Mouse (Mus musculus) left cerebral cortex, postnatal 10 days (tissue): ENCODE data around the gene Me3. TPM values are rescaled to one million over a fixed set of nuclear protein-coding genes. Genes with fewer than 3 reads are reported as not detected.
A peak's percentile ranks its signal among the peaks of the same experiment; 100 is the strongest.

Source experiments
- DNase-seq, 2 experiments: peaks; one replicate each; pipeline ENCODE4 v3.0.0; 2021 to 2022; ENCODE audit warnings: low spot score in 2 of 2, mixed read lengths in 1 of 2; ENCODE audit errors: extremely low spot score in 1 of 2
- intact Hi-C: fragments of 180-260 bp; cut with DNase I; formaldehyde crosslinking; loops from one replicate; pipeline ENCODE4 v1.15.1; 2025
- total RNA-seq, 2 experiments: library from RNA; stranded (reverse); gene quantifications; 2 replicates each; pipeline ENCODE4 v1.2.3; 2021

The Me3 gene
- total RNA-seq, 2 experiments from 2014 or later = 64.2 to 67.3 TPM

DNA sequence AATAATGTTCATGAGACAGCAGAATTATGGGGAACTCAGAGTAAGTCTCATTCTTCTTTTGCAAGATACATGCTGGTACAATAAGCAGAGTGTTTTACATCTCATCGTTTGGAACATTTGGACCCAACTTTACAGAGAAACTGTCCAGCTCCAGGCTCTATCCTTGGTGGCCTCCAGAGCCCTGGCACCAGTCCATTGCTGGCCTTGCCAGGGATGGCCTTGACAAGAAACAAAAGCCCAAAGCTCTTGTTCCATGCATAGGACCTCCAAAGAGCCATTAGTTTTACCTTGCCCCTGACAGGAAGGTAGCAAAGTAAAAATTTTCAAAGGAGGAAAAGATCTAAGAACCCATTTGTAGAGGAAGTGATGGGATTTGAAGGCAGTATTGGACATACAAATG, 160.4 kb downstream of the Me3 start:
- intact Hi-C loops = no loop called here
- no peak for DNase-seq

DNA sequence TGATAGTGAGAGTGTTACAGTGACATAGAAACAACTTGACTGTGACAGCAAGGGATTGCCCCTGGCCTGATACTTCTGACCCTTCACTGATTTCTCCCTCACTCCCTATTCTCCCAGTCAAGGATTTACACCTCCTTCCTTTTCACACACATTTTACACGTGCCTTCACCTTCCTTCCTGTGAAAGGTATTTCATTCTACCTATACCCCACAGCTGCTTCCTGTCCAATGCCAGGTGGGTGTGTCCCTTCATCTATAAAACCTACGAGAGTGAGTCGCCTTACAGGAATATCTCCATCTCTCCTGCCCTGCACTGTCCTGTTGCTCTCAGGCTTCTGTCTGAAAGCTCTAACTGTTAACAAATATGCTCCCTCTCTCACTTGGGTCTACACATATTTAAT, 163.2 kb downstream of the Me3 start:
- intact Hi-C loops = no loop called here
- DNase-seq = no peak

DNA sequence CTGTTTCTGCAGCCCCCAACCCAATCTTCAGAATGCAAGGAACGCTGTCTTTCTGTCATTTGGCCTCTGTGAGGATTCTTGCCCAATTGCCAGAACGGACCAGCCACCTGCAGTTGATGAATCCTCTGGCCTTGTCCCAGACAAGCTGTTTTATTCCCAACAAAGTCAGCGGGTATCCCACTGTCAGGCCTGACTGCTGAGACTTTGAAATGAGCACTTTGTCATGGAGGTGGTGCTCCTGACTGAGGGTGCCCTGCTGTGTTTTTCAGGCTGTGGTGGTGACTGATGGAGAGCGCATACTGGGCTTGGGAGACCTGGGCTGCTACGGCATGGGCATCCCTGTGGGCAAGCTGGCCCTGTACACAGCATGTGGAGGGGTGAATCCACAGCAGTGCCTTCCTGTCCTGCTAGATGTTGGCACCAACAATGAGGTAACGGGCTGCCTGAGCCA, 164.2 kb downstream of the Me3 start:
- intact Hi-C loops = no loop called here
- peak; percentile 6 to 40 for DNase-seq

DNA sequence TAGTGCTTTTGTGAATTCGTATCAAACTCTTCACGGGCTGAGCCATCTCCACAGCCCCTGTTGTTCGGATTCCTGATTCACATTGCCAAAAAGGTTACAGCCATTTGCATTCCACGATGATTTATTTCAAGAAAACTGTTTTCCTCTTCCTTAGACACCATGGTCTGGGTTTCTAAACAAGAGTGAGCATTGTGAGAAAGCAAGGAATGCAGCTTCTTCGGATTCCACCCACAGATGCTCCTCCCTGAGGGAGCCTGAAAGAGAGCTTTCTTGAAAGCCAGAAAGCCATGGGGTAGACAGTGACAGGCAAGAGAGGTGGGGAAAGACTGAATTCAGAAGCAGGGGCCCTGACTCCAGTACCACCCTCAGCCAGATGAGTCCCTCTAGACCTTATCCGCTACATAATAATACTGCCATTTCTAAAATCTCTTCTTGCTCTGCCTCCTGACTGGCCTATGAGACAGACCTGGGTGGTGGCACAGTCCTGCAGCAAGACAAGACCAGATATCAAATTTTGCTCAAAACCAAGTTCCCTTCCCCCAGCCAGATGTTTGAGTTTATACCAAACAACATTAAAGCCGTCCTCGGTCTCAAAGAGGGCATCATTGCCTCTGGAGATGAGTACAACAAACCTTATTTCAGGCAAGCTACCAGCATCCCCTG, 166.3 kb downstream of the Me3 start:
- intact Hi-C loops = no loop called here
- no peak for DNase-seq

DNA sequence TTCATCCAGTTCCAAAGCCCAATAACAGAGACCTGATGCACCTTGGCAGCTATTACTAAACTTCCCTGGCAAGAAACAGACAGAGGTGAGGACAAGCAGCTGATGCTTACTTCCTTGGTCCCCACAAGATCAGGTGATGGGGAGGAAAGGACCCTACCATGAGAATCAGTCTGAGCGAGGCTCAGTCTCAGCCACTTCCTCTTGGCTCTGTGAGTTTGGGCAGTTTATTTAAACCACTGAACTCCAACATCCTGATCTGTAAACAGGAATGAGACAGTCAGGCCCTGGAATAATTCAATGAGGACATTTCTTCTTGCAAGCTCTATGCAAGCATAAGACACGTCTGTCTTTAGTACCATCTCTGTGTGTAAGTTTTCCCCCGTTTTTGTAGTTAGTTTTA, 170.3 kb downstream of the Me3 start:
- intact Hi-C loops = no loop called here
- DNase-seq = no peak

DNA sequence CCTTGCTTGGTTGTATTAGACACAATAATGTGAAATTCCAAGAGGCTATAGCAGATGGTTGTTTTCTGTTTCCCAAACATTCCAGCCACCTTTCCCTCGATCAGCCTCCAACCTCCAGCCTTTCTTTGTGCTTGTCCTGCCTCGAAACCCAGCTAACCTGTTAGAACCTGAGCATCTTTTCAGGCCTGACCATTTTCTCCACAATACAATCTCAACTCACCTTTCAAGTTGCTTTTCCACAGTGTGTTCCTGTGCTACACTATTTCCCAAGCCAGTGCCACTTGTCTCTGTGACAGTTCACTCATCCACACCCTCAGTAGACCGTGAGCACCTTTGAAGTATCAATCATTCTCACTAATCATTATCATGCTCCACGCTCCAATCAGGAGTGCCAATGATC, 171.8 kb downstream of the Me3 start:
- intact Hi-C loops = no loop called here
- no peak for DNase-seq

DNA sequence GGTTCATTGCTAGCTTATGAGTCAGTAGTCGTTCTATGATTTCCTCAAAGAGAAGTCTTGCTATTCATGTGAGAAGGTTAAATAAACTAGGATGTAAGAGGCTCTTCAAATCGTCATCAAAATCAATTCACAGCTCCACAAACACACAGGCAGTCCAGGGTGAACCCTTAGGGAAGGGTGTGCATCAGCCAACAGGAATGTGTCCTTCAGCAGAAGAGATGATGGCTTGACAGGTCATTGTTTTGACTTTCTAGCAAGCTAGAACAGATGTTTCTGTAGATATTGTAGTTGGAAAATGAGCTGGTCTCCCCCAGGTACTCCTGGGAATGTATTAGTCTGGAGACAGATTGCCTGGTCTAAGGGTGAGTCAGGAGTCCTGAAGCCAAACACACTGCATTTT, 177.2 kb downstream of the Me3 start:
- intact Hi-C loops = no loop called here
- no peak for DNase-seq

DNA sequence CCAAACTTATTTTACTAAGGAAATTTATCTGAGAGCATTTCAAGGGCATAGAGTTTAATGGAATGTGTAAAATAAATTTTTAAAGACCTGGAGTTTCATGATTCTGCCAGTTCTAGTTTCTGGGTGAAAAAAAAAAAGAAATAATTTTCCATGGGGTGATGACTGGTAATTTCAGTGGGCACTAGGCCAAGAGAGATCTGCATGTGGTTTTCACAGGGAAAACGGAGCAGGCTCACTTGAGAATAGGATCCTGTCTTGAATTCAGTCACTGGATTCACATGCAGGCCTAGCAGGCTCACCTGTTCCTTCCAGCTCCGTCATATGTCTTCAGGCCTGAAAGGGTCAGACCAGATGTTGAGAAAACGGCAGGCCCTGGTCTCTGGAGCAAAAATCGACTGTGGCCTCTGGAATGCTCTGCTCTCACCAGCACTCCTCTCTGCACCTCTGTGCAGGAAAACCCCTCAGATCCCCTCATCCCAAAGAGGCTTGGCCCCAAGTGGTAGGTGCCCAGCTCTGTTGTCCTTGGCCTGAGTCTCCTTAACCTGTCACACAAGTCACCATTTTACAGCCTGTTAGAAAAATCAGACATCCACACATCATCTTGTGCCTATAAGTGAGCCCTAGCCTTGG, 196.4 kb downstream of the Me3 start:
- intact Hi-C loops = no loop called here
- DNase-seq = no peak

DNA sequence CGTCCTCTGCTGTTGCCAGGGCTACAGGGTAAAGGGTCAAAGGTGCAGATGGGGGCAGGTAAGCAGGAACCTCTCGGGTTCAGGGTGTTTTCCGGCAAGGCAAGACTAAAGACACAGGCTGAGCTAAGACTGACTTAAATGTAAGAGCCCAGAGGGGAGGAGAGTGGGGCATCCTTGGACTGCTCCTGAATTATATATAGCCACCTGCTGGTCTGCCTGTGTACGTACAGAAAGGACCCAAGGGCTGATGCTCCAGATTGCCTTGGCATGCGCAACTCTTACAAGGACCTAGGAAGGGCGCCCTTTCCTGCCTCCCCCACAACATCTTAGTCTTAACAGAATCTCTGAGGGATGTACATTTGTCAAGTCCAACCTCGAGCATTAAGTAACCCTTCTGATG, 197.0 kb downstream of the Me3 start:
- no peak for DNase-seq
- intact Hi-C loops = no loop called here

DNA sequence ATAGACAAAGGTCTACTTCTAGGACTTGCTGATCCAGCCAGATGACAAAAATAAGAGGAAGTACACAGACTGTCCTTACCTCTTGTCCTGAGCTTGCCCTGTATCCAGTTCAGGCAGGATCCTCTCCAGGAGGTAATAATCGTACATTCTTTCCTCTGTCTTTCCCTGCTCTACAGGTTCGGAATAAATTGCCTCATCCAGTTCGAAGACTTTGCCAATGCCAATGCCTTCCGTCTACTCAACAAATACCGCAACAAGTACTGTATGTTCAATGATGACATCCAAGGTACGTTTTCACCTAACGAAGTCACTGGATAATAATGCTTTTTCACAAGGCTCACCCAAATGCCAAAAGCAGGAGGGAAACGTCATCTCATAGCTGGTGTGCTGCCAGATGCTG, 201.3 kb downstream of the Me3 start:
- no peak for DNase-seq
- intact Hi-C loops = no loop called here

DNA sequence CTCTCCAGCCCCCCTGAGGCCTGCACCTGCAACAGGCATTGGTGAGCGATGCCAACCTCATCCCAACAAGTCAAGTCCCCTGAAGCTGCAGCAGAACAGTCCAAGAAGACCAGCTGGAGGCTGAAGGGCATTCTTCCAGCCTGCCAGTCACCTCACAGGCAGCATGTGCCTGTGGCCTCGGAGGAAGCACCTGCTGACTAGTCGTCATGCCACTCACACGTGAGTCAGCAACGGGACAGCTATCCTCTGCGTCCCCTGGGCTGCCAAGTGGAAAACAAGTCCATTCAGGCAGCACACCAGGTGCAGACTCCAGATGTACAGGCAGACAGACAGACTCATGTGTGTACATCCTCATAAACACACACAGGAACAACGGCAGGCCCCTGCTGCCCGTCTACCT, 203.4 kb downstream of the Me3 start:
- DNase-seq = no peak
- intact Hi-C loops = no loop called here

DNA sequence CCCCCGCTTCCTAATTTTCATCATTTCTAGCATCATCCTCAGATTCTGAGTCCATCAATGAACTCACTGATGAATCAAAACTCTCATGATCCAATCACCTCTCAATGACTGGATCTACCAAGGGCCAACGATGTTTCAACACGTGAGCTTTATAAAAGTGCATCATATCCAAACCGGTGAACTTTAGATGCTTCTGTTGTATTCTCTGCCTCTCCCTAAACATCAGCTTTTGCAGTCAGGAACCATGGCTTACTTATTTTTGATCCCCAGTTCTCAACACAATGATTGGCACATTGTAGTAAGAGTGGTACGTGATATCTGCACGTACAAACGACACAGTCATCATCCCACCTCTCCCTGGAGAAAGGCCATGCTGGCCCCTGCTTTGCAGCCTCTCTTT, 204.5 kb downstream of the Me3 start:
- no peak for DNase-seq
- intact Hi-C loops = no loop called here

DNA sequence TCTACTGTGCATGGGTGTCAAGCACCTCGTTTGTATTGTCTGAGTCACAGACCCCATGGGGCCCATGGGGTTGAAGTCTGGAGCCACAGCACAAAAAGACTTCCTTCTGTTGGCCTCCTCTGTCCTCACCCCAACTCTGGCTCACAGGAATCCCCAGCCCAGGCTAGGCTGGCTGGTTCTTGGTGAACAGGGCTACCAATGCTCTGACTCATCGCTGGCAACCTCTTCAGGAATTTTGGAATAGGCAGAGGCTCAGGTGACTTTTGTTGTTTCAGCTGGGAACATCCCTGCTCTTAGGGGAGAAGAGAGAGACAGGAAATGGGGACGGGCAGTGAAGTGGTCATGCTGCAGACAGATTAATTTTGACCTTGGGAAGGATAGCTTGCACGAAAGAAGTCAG, 205.6 kb downstream of the Me3 start:
- DNase-seq = peak in 1 of 2 experiments; percentile 34
- intact Hi-C loops = no loop called here

DNA sequence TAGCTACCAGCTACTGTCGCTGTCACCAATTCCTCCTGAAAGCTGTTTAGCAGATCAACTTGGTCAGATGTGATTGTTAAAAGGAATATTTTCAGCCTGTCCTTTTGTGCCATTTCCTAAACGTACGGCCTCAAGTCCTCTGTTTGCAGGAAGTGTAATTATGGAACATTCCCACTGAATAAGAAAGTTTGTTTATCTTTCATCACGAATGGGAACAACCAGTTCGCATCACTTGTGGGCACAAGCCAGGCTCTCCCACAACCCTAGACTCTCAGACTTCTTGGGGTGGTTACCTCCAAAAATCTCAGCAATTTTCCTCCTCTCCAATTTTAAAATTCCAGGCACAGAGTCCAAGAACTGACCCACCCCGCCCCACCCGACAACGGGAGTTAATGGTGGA, 207.5 kb downstream of the Me3 start:
- intact Hi-C loops = loop anchor here (10.0 kb wide), 2 partner anchors 335 to 365 kb away; no protein-coding TSS in a partner anchor
- DNase-seq = no peak

DNA sequence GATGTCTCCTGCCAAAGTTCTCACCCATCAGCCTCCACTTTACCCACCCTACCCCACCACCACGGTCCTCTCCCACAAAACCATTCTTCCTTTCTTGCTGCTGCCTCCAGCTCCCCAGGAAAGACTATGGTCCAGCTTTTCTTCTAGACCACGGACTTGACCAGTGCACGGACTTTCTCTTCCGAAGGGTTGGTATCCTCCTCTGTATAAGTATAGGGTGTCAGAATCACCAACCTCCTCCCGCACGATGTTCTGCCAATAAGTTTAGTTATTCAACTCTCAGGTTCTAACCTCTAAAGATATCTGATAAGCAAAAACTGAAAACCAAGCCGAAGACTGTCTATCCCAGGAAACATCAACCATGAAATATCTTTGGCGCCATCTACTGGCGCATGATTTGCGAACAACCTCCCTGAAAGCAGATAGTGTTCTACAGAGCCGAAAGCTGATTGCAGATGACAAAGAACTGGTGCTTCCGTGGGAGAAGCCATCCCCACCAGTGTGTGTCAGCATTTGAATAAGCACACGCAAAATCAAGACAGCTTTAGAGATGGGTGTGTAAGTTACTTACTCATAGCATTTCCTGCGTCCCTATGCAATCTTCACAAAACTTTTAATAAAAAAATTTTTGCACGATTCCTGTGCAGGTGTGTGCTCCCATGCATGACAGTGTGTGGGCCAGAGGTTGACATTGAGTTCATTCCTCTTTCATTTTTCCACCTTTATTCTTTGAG, 209.6 kb downstream of the Me3 start:
- DNase-seq = peak; percentile 84 to 90
- intact Hi-C loops = loop anchor here (10.0 kb wide), 2 partner anchors 337 to 367 kb away; no protein-coding TSS in a partner anchor

DNA sequence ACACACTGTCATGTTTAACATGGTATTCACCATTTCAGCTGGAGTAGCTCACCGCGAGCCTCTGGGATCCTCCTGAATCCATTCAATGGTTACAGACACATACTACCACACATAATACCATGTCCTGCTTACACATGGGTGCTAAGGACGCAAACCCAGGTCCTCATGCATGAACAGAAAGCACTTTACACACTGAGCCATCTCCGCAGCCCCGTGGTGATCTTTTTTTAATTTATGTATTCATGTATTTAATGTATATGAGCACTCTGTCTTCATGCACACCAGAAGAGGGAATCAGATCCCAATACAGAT, 210.2 kb downstream of the Me3 start:
- DNase-seq = no peak
- intact Hi-C loops = loop anchor here (10.0 kb wide), 2 partner anchors 338 to 368 kb away; no protein-coding TSS in a partner anchor

DNA sequence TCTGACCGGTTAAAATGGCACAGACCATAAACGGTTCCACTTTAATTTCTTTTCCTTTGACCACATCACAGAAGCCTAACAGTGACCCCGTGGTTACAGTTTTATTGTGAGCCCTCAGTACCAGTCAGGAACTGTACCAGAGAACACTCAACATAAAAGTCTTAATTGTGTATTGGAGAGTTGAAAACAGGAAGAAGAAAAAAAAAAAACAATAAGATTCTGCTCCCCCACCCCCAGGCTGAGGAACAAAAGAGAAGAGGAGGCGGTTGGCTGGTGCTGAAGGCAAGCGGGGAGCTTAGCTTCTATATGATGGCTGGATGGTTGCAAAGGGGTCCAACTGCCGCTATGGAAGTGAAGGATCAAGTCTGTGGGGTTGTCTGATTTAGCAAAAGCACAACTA, 210.9 kb downstream of the Me3 start:
- intact Hi-C loops = loop anchor here (10.0 kb wide), 2 partner anchors 338 to 368 kb away; no protein-coding TSS in a partner anchor
- DNase-seq = no peak

DNA sequence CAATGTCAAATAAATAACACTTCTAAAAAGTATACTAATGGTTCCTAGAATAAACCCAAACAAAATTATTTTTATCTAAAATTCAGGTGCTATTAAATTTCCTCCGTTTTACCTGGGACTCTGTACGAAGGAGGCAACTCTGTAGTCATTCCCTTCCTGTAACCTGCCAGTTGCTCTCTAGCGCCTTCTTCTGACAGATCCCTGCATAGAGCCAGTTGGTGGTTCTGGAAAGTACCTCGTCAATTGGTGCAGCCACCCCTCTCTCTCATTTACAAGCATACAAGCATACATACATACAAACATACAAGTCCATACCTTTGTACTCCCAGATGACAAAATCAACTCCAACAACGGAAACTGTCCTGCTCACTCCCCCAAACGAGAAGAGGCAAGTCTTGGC, 211.3 kb downstream of the Me3 start:
- peak in 1 of 2 experiments; percentile 41 for DNase-seq
- intact Hi-C loops = loop anchor here (10.0 kb wide), 2 partner anchors 339 to 369 kb away; no protein-coding TSS in a partner anchor

DNA sequence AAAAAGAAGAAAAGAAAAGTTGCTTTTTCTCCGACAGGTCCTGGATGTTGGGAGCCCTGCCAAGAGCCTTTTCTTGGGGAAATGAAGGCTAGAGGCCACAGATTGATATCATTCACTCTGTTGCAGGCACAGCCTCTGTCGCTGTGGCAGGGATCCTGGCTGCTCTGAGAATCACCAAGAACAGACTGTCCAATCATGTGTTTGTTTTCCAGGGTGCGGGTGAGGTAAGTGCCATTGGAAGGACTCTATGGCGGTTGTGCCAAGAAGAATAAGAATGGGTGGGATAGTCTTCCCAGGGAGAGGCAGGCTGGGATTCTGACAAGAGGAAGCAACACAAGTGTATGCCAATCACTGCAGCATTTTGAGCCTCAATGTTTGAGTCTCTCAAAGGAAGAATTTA, 213.5 kb downstream of the Me3 start:
- intact Hi-C loops = loop anchor here (10.0 kb wide), 2 partner anchors 341 to 371 kb away; no protein-coding TSS in a partner anchor
- no peak for DNase-seq

DNA sequence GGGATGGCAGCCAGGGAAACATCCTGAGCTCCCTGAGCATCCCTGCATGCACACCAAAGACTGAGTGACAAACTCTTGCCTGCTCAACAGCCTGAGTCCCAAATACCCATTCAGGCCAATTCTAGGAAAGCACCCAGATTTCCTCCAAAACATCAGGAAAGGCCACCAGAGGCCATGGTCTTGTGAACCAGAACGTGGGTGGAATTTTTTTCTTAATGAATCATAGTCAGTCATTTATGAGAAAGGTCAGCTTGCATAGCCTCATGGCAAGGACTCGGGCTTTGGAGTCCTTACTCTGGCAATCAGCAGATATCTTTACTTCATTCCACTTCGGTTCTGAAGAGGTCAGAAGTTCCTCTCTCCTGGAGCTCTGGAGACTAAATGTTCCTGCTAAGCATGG, 218.3 kb downstream of the Me3 start:
- intact Hi-C loops = no loop called here
- DNase-seq = no peak
